Mouse (Mus musculus) midbrain, embryonic 11.5 days (tissue): ENCODE data around the gene Limk2. TPM values are rescaled to one million over a fixed set of nuclear protein-coding genes. Genes with fewer than 3 reads are reported as not detected.

Source experiments
- ATAC-seq: fragments of 200-750 bp; cut with Nextera tagmentation; 2 replicates; pipeline ENCODE4 v1.8.0; 2017; ENCODE audit warnings: moderate TSS enrichment, moderate library complexity; ENCODE audit not compliant: low FRiP score
- DNase-seq: peaks from one replicate; pipeline ENCODE4 v3.0.0; 2015; ENCODE audit warnings: low spot score; ENCODE audit errors: missing footprints
- H3K27ac ChIP-seq: fragments of 300-500 bp; sonication (generic); 2 replicates; pipeline ENCODE4 v1.5.1; 2014; ENCODE audit warnings: low read depth, low read length
- H3K27me3 ChIP-seq: fragments of 300-500 bp; sonication (generic); 2 replicates; pipeline ENCODE4 v1.6.1; 2014; ENCODE audit warnings: mild to moderate bottlenecking, low read length, moderate library complexity, mixed read lengths; ENCODE audit not compliant: control insufficient read depth, insufficient read depth
- H3K36me3 ChIP-seq: fragments of 300-500 bp; sonication (generic); 2 replicates; pipeline ENCODE4 v1.6.1; 2014; ENCODE audit warnings: mild to moderate bottlenecking, low read length, moderate library complexity, mixed read lengths; ENCODE audit not compliant: control insufficient read depth, insufficient read depth
- H3K4me1 ChIP-seq: fragments of 300-500 bp; sonication (generic); 2 replicates; pipeline ENCODE4 v1.6.1; 2014; ENCODE audit warnings: low read length; ENCODE audit not compliant: control insufficient read depth, insufficient read depth
- H3K4me2 ChIP-seq: fragments of 300-500 bp; sonication (generic); 2 replicates; pipeline ENCODE4 v1.6.1; 2014; ENCODE audit warnings: mild to moderate bottlenecking, moderate library complexity
- H3K4me3 ChIP-seq: fragments of 300-500 bp; sonication (generic); 2 replicates; pipeline ENCODE4 v1.5.1; 2014; ENCODE audit warnings: low read depth, low read length
- H3K9ac ChIP-seq: fragments of 300-500 bp; sonication (generic); 2 replicates; pipeline ENCODE4 v1.6.1; 2014; ENCODE audit warnings: low read length
- H3K9me3 ChIP-seq: fragments of 300-500 bp; sonication (generic); 2 replicates; pipeline ENCODE4 v1.6.1; 2016; ENCODE audit warnings: low read length; ENCODE audit not compliant: control insufficient read depth
- WGBS: fragments of 180-500 bp; shearing (Covaris S2); extraction: QIAGEN DNeasy Blood & Tissue Kit; methylation state at CpG from one replicate; pipeline ENCODE4 v1.1.7; 2014; 5-methylcytosine and 5-hydroxymethylcytosine counted together
- polyA plus RNA-seq: library from polyadenylated mRNA; unstranded; fragments of >200 nt; fragmentation: Nextera tagmentation; extraction: Ambion mirVana; gene quantifications from 2 replicates; pipeline ENCODE4 v1.2.1, GENCODE M21; 2014

The Limk2 gene
- polyA plus RNA-seq, 1 experiment from 2014 or later, result 63.4 TPM

DNA sequence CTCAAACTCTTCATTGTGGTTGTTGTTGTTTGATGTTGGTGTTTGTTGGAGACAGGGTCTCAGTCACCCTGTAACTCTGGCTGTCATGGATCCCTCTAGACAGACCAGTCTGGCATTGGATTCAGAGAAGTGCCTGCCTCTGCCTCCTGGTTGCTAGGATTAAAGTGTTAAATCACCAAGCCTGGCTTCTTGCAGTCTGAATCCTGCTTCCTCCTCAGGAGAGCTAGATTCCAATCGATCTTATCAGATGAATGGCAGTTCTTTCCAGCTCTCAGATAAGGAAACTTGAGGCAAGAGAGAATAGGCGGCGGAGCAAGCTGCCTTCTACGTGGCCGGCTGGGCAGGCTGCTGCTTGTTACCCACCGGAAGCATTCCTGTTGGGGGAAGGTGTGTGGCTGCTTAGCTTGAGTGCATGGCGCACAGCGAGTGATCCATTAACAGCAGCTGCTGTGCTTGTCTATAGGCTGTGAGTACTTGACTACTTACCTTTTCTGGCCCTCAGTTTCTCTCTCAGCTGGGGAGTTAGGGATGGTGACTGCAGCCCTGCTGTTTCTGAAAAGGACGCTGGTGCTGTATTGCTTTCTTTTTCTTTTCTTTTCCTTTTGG is 74.2 kb downstream of the Limk2 start:
- no peak for ATAC-seq
- peaks cover 26% of the 10 kb centered on the region for H3K4me1 ChIP-seq

DNA sequence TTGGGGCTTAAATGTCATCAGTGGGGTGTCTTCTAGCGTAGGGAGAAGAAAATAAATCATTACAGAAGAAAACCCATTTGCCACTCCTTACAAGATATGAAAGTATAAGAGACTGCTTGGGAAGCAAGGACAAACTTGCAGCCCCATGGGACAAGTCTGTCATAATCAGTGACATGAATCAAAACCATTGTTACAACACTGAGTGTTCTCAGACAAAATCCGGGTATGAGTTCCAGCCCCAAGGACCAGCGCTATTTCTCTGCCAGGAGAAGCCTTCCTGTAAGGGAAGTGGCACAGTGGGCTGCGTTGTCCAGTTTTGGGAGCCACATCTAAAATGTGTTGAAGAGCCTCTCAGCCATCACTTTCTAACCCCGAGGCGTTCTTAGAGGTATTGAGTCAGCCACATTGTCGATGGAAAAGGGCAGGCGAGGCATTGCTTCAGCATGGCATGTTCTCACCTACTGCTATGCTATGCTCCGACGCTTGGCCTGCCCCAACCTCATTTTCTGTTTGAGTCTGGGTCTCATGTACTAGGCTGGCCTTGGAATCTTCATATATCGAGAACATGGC is 74.8 kb downstream of the Limk2 start:
- H3K4me3 ChIP-seq, result no peak overlapping the region
- no peak overlapping the region for H3K4me2 ChIP-seq
- no peaks in the 10 kb centered on the region for H3K9me3 ChIP-seq
- no peak overlapping the region for H3K27ac ChIP-seq
- WGBS, result 88% methylated on average over 11 of the region's 11 CpGs
- DNase-seq (no peak), ATAC-seq (no peak)
- peaks cover 26% of the 10 kb centered on the region for H3K4me1 ChIP-seq
- no peak overlapping the region for H3K9ac ChIP-seq
- no peaks in the 10 kb centered on the region for H3K36me3 ChIP-seq
- no peaks in the 10 kb centered on the region; the same call in 1 of the 2 replicates for H3K27me3 ChIP-seq

More for the DNA sequence above, 74.2 kb downstream of the Limk2 start:
- H3K4me3 ChIP-seq, result no peak overlapping the region
- H3K9me3 ChIP-seq, result no peaks in the 10 kb centered on the region
- 42% methylated on average over 9 of the region's 9 CpGs for WGBS
- H3K27me3 ChIP-seq, result no peaks in the 10 kb centered on the region; the same call in 1 of the 2 replicates
- H3K36me3 ChIP-seq, result no peaks in the 10 kb centered on the region
- no peak overlapping the region for H3K9ac ChIP-seq
- DNase-seq, result no peak
- H3K27ac ChIP-seq, result no peak overlapping the region
- H3K4me2 ChIP-seq, result no peak overlapping the region

DNA sequence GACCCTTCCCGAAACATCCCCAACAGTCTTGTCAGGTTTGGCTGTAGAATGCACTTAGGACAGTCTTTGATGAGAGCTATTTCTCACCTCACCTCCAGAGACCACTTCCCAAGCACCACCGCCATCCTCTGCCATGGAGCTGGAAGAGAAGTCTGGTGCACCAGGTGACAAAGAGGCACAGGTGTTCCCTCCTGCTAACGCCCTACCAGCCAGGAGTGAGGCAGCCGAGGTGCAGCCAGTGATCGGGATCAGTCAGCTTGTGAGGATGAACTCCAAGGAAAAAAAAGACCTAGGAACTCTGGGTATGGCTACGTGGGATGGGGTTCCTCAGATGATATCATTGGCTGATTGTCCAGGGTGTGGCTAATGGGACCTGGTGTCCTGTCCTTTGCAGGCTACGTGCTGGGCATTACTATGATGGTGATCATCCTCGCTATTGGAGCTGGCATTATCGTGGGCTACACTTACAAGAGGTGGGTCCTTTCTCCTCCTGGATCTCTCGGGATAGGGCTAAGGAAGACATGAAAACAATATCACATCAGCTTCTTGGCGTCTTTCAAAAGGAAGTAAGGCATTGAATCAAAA is 75.8 kb downstream of the Limk2 start:
- H3K9ac ChIP-seq, result no peak overlapping the region
- no peaks in the 10 kb centered on the region for H3K9me3 ChIP-seq
- no peaks in the 10 kb centered on the region; the same call in 1 of the 2 replicates for H3K27me3 ChIP-seq
- no peak overlapping the region for H3K4me3 ChIP-seq
- 88% methylated on average over 11 of the region's 11 CpGs for WGBS
- peaks cover 26% of the 10 kb centered on the region for H3K4me1 ChIP-seq
- ATAC-seq (no peak), DNase-seq (no peak)
- no peak overlapping the region for H3K4me2 ChIP-seq
- no peaks in the 10 kb centered on the region for H3K36me3 ChIP-seq
- H3K27ac ChIP-seq, result no peak overlapping the region

DNA sequence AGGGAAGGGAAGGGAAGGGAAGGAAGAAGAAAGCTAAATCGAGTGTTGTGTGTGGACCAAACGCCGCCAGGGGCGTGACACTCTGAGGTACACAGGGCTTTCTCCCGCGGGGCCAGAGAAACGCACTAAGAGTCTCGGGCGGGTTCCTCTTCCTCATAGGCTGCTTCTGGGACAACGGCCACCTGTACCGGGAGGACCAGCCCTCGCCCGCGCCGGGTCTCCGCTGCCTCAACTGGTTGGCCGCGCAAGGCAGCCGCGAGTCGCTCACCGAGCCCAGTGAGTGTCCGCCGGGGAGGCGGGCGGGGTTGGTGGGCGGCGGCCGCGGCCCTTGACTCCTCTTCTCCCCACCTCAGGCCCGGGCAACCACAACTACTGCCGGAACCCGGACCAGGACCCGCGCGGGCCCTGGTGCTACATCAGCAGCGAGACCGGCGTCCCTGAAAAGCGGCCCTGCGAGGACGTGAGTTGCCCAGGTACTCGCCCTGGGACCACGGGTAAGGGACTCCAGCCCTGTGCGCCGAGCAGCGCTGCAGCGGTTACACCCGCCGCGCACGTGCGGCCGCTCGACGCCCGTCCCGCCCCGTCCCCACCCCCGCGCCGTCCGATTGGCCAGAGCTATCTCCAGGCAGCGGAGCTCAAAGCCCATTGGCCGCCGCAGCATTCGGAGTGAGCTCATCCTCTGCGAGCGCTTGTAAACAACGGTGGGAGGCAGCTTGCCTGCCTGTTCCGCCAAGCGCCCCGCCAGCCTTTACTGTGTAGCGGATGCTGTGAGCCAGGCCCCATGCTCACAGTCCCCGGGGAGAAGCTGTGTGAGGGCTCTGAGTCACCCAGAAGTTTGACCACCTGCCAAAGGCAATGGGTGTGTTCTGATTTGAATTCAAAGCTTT is 77.0 kb downstream of the Limk2 start:
- Histone ChIP-seq H3K4me1 (peaks cover 17% of the 10 kb centered on the region), H3K27me3 (no peaks in the 10 kb centered on the region; the same call in 1 of the 2 replicates), H3K4me2 (peak overlapping the region; percentile 95), H3K9ac (peak overlapping the region; percentile 63), H3K9me3 (no peaks in the 10 kb centered on the region), H3K4me3 (peak overlapping the region; percentile 40), H3K36me3 (no peaks in the 10 kb centered on the region), H3K27ac (no peak overlapping the region)
- ATAC-seq, result peak; percentile 99
- DNase-seq, result peak; percentile 98
- WGBS, result under 1% methylated on average over 75 of the region's 75 CpGs

DNA sequence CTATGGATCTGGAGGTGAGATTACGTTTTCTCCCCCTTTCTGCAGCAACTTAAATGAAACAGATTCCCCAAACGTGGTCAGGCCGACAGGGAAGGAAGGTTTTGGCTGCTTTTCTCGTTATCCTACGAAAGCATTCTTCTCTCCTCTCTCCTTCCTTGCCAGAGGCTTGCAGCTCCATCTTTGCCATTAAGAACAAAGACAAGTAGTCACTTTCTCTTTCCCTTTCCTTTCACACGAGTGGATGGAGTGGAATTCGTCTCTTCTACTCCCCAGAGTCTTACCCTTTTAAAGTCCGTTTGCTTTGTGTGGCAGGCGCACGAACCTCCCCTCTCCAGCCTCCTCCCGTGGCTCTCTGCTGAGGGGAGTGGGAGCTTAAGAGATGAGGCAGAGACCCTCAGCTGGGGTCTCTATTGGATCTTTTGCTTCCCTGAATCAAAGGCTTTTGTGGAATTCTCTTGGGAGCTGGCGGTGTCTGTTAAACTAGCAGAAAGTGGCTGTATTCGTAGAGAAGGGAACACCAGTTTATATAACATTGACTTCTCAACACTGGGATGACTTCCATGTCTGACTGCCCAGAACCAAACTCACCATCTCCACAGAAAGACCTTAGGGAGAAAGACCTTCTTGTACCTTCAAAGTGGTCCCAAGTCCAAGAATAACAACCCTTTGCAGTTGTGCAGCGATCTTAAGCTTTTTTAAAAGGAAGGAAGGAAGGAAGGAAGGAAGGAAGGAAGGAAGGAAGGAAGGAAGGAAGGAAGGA is 77.8 kb downstream of the Limk2 start:
- peaks cover 17% of the 10 kb centered on the region for H3K4me1 ChIP-seq
- peak overlapping the region; percentile 63 for H3K9ac ChIP-seq
- 3% methylated on average over 14 of the region's 14 CpGs for WGBS
- H3K4me3 ChIP-seq, result peak overlapping the region; percentile 40
- ATAC-seq (no peak), DNase-seq (peak; percentile 96)
- H3K36me3 ChIP-seq, result no peaks in the 10 kb centered on the region
- H3K27ac ChIP-seq, result peak overlapping the region; percentile 26; the same call in 1 of the 2 replicates
- H3K27me3 ChIP-seq, result no peaks in the 10 kb centered on the region; the same call in 1 of the 2 replicates
- H3K4me2 ChIP-seq, result peak overlapping the region; percentile 95
- no peaks in the 10 kb centered on the region for H3K9me3 ChIP-seq

DNA sequence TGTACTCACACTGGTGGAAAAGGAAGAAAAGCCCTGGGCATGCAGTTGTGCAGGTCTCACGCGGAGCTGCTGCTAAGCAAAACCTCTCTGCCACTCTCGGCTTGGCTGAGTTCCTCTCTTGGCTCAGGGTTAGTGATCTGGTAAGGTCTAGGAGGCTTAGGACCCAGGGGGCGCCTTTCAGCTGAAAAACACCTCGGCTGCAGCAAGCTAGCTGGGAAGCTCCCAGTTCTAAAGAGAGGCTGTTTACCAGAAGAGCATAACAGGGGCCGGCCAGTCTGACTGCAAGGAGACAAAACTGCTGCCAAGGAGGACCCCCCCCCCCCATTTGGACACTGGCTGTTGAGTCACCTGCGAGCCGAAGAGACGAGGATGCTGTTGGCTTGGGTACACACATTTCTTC is 78.4 kb downstream of the Limk2 start:
- Histone ChIP-seq H3K4me1 (peaks cover 17% of the 10 kb centered on the region), H3K9me3 (no peaks in the 10 kb centered on the region), H3K4me3 (peak overlapping the region; percentile 40), H3K4me2 (peak overlapping the region; percentile 95), H3K27me3 (no peaks in the 10 kb centered on the region; the same call in 1 of the 2 replicates), H3K36me3 (no peaks in the 10 kb centered on the region), H3K9ac (peak overlapping the region; percentile 63), H3K27ac (no peak overlapping the region; the same call in 1 of the 2 replicates)
- DNase-seq (no peak), ATAC-seq (peak; percentile 33; the same call in 1 of the 2 replicates)
- WGBS, result 3% methylated on average over 9 of the region's 9 CpGs

DNA sequence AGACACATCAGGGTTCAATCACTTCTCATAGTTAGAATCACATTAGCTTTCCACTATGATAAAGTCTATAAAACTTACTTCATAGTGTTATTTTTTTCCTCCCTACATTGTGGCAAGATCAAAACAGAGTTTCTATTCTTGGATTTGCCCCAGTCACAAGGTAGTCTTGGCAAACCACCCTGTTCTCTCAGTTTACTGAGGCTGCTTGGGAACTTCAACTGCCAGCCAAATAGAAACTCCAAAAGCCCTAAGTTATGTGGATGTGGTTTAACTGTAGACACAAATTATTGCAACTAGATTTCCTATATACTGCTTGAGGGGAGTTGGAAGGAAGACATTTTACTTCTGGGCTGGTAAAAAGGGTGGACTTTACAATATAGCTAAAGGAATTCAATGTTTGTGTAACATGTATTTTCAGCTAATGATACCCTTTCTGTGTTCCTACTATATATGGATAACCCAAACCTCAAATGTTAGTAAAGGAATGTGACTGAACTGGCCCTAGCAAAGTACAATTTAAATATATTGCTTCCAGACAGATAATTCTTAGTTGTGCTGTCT is 79.0 kb downstream of the Limk2 start, which contains the start of gene Pik3ip1:
Gene Pik3ip1 (plus strand): TSS at position 511 of the 561 bp plus-strand sequence.
- Histone ChIP-seq H3K27ac (peak within 1 kb of the TSS; percentile 26; the same call in 1 of the 2 replicates), H3K27me3 (no peaks in the 10 kb centered on the region; the same call in 1 of the 2 replicates), H3K4me2 (peak within 1 kb of the TSS; percentile 95), H3K4me3 (peak within 1 kb of the TSS; percentile 40), H3K9me3 (no peaks in the 10 kb centered on the region), H3K4me1 (peaks cover 17% of the 10 kb centered on the region), H3K36me3 (no peaks in the 10 kb centered on the region), H3K9ac (peak within 1 kb of the TSS; percentile 63)
- ATAC-seq, result no peak
- DNase-seq, result no peak
